Mouse (Mus musculus): ENCODE data around the gene Rnf103. TPM values are rescaled to one million over a fixed set of nuclear protein-coding genes. Genes with fewer than 3 reads are reported as not detected.
A peak's percentile ranks its signal among the peaks of the same experiment; 100 is the strongest.

Gene Rnf103
- polyA plus RNA-seq, 1 experiment from 2014 or later: 24.3 TPM

DNA sequence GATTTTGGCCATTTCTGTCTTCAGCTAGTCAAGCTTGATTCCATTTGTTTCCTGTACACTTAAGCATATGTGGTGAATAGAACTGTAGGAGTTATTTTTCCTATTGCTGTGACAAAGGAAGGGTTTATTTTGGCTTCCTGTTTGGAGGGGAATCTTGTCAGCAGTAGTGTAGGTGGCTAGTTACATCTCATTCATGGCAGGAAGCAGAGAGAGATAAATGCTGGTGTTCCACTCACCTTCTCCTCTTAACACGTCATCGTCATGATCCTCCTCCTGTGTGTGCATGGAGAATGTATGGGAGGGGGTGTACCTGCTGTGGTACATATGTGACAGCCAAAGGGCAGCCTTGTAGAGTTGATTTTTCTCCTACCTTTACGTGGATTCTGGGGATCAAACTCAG lies 6.9 kb downstream of the Rnf103 start:
- Histone ChIP-seq H3K4me3 (no peak overlapping the region), H3K36me3 (peaks cover 24% of the 10 kb centered on the region), H3K27ac (replicated peaks) (no peak overlapping the region), H3K4me2 (no peak overlapping the region), H3K4me1 (replicated peaks) (peaks cover 18% of the 10 kb centered on the region), H3K9ac (no peak overlapping the region), H3K9me3 (no peaks in the 10 kb centered on the region), H3K27me3 (no peaks in the 10 kb centered on the region)
- no peak for ATAC-seq (ENCODE audit: low read depth)
- 90% methylated on average over 3 of the region's 3 CpGs for WGBS

DNA sequence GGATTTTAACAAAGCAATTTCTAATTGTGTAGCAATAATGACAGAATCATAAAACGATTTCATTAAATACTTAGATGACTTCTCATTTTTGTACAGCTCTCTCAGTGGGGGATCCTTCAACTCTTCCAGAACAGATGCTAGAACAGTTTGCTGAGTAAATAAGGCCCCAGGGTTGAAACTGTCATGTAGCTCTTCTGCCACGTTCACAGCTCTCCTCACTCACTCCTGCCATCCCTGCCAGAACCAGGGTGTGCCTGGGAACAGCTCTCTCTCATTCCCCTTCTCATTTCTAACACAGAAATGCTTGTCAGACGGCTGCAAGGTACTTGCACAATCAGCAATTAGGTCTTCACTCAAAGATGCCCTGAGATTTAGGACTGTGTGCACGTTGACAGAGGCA lies 9.3 kb downstream of the Rnf103 start:
- peaks cover 40% of the 10 kb centered on the region for H3K36me3 ChIP-seq
- 62% methylated on average over 4 of the region's 4 CpGs for whole genome bisulfite sequencing

DNA sequence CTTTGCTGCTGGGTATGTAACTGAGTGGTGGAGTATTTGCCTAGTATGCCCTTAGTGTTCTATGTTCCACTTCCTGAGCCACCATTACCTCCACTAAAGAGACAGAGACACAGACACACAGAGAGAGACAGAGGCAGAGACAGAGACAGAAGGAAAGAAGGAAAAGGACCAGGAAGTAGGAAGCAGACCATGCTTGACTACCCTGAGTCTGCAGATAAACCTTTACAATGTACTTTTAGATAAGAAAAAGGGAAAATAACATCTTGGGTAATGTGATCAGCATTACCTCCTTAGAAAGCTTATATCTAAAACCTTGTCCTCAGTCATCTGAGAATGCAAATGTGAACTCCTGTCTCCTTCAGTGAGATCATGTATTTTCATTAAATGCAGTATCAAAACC lies 10.0 kb downstream of the Rnf103 start:
- no peak overlapping the region for H3K27ac ChIP-seq (replicated peaks)
- no peaks in the 10 kb centered on the region for H3K27me3 ChIP-seq
- peaks cover 44% of the 10 kb centered on the region for H3K36me3 ChIP-seq

More for the DNA sequence above, 9.3 kb downstream of the Rnf103 start:
- no peaks in the 10 kb centered on the region for H3K27me3 ChIP-seq
- H3K4me3 ChIP-seq: no peak overlapping the region
- no peak overlapping the region for H3K27ac ChIP-seq (replicated peaks)
- peaks cover 4% of the 10 kb centered on the region; the same call in 1 of the 2 replicates for H3K4me1 ChIP-seq (replicated peaks)
- no peaks in the 10 kb centered on the region for H3K9me3 ChIP-seq
- no peak overlapping the region for H3K4me2 ChIP-seq
- ATAC-seq (ENCODE audit: low read depth): no peak
- H3K9ac ChIP-seq: no peak overlapping the region

DNA sequence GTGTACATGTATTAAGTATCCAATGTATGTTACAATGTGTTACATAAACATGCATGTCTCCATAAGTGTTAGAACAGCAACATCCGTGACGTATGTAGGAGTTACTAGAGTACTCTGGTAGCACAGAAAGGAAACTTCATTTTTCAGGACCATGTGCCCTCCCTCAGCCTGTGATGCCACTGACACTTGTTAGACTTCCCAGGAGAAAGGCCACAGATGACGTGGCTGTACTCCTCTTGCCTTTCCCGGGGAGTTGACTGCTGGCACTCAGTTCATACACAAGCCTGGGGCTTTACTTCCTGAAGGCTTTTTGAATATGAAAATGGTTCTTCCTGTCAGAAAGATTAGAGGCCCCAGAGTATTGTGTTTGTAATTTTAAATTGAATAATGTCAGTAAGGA lies 10.4 kb downstream of the Rnf103 start:
- no peak overlapping the region for H3K4me3 ChIP-seq
- H3K27ac ChIP-seq (replicated peaks): no peak overlapping the region
- H3K9me3 ChIP-seq: no peaks in the 10 kb centered on the region
- no peak for ATAC-seq (ENCODE audit: low read depth)
- peaks cover 47% of the 10 kb centered on the region for H3K36me3 ChIP-seq
- H3K9ac ChIP-seq: no peak overlapping the region
- H3K27me3 ChIP-seq: no peaks in the 10 kb centered on the region
- H3K4me1 ChIP-seq (replicated peaks): 0 out of 2 replicates have a peak, but pooled peaks cover 4% of the 10 kb centered on the region
- 84% methylated on average over 4 of the region's 4 CpGs for WGBS
- no peak overlapping the region for H3K4me2 ChIP-seq

More for the DNA sequence above, 10.0 kb downstream of the Rnf103 start:
- no peak overlapping the region for H3K4me2 ChIP-seq
- no peak overlapping the region for H3K4me3 ChIP-seq
- ATAC-seq (ENCODE audit: low read depth): no peak
- H3K4me1 ChIP-seq (replicated peaks): peaks cover 4% of the 10 kb centered on the region; the same call in 1 of the 2 replicates
- H3K9me3 ChIP-seq: no peaks in the 10 kb centered on the region
- H3K9ac ChIP-seq: no peak overlapping the region

DNA sequence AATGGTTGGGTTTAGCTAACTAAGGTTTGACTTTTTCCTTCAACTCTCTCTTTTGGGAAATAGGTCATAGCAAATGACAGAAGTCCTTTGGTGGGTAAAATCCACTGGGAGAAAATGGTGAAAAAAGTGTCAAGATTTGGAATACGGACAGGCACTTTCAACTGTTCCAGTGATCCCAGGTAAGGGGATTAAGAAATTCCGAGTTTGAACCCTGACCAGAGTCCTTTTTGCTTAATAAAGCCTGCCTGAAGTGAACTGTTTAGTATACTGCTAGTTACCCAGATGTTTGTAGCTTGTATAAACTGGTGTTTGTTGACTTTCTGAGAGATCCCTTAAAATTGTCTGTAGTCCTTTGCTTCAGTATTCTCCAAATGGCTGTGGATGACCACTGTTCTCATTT lies 12.0 kb downstream of the Rnf103 start:
- H3K27ac ChIP-seq (replicated peaks): no peak overlapping the region
- H3K27me3 ChIP-seq: no peaks in the 10 kb centered on the region
- 0 out of 2 replicates have a peak, but pooled peaks cover 4% of the 10 kb centered on the region for H3K4me1 ChIP-seq (replicated peaks)
- 91% methylated on average over 2 of the region's 2 CpGs for WGBS
- no peak overlapping the region for H3K4me3 ChIP-seq
- no peak overlapping the region for H3K9ac ChIP-seq
- peaks cover 53% of the 10 kb centered on the region for H3K36me3 ChIP-seq
- no peaks in the 10 kb centered on the region for H3K9me3 ChIP-seq
- ATAC-seq (ENCODE audit: low read depth): no peak
- H3K4me2 ChIP-seq: no peak overlapping the region

DNA sequence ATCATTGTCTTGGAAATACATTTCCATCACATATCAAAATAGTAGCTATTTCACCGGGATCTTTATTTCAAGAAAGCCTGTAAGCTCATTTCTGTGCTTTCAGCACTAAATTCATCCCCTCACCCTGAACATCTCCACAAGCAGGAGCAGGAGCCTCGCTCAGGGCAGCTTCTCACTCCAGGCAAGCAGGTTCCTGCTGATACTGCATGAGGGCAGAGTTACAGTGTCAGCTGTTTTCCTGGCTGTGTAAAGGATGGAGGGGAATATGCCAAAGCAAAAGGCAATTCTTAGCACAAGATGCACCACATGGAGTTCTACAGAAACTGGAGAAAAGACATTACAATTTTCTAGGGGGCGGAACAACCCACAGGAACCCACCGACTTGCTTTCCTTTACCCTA lies 25.8 kb downstream of the Rnf103 start:
- Histone ChIP-seq H3K27me3 (no peaks in the 10 kb centered on the region), H3K27ac (replicated peaks) (no peak overlapping the region), H3K4me1 (replicated peaks) (no peaks in the 10 kb centered on the region), H3K36me3 (peaks cover 23% of the 10 kb centered on the region), H3K9me3 (no peaks in the 10 kb centered on the region), H3K4me2 (no peak overlapping the region), H3K4me3 (no peak overlapping the region), H3K9ac (no peak overlapping the region)
- ATAC-seq (ENCODE audit: low read depth): no peak
- WGBS: 87% methylated on average over 4 of the region's 4 CpGs

DNA sequence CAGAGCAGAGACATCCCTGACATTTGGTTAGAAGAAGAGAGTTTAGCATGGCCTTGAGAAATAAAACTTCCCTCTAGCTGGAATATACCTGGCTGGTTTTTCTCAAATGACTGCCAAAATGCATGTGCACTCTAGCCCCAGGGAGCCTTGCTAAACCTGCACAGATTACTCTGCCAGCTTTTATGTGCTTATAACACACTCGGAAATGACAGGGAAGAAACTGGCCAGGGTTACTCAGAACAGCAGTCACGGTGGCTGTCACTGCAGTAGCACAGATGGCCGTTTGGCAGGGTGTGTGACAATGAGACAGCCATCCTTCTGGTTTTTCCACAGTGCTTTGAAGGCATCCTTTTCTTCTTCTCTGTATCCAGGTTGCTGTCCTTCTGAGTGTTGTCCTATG lies 31.9 kb downstream of the Rnf103 start:
- H3K4me2 ChIP-seq: no peak overlapping the region

DNA sequence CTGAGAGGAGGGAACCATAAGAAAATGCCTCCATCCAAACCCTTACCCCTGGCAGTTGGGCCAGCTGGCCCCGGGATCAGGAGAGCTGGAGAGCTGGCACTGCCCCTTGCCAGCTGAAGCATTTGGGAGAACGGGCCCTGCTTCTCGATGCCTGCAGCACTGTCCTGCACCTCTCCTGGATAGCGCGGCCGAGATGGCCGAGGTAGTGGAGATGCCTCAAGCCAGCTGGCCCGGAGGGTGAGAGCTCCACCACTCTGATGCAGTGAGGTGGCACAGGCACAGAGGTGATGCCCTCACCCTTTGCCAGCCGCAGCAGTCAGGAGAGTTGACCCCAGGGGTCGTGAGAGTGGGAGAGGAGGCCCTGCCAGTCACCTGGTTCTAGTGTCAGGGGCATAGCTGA lies 33.4 kb downstream of the Rnf103 start:
- H3K36me3 ChIP-seq: peaks cover 11% of the 10 kb centered on the region; the same call in 1 of the 2 replicates
- no peak overlapping the region for H3K4me3 ChIP-seq
- H3K4me2 ChIP-seq: no peak overlapping the region
- WGBS: 93% methylated on average over 10 of the region's 10 CpGs
- no peak for ATAC-seq (ENCODE audit: low read depth)
- H3K27ac ChIP-seq (replicated peaks): no peak overlapping the region
- H3K9me3 ChIP-seq: no peaks in the 10 kb centered on the region
- no peak overlapping the region for H3K9ac ChIP-seq
- no peaks in the 10 kb centered on the region for H3K4me1 ChIP-seq (replicated peaks)
- no peaks in the 10 kb centered on the region for H3K27me3 ChIP-seq

More for the DNA sequence above, 31.9 kb downstream of the Rnf103 start:
- WGBS: 64% methylated on average over 3 of the region's 3 CpGs
- ATAC-seq (ENCODE audit: low read depth): no peak
- H3K9ac ChIP-seq: no peak overlapping the region
- no peak overlapping the region for H3K4me3 ChIP-seq
- H3K27me3 ChIP-seq: no peaks in the 10 kb centered on the region
- peaks cover 11% of the 10 kb centered on the region; the same call in 1 of the 2 replicates for H3K36me3 ChIP-seq
- no peak overlapping the region for H3K27ac ChIP-seq (replicated peaks)
- H3K4me1 ChIP-seq (replicated peaks): no peaks in the 10 kb centered on the region
- no peaks in the 10 kb centered on the region for H3K9me3 ChIP-seq

DNA sequence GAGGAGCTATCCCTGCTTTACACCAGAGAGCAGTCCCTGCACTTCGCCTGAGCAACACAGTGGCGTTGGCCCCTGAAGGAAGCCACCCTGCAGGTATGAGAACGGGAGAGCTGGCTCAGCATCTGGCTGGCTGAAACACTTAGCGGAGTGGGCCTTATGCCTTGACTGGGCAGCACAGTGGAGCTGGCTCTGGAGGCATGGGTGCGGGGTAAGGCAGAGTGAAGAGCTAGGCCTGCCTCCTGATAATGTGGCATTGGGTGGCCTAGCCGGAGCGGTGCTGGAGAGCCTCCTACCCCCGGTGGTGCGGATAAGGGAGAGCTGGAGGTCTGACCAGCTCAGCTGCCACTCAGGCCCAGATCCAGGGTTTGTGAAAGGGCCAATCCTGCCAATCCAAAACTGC lies 34.1 kb downstream of the Rnf103 start:
- no peak for ATAC-seq (ENCODE audit: low read depth)
- Histone ChIP-seq H3K27me3 (no peaks in the 10 kb centered on the region), H3K4me2 (no peak overlapping the region), H3K27ac (replicated peaks) (no peak overlapping the region), H3K4me1 (replicated peaks) (no peaks in the 10 kb centered on the region), H3K9me3 (no peaks in the 10 kb centered on the region), H3K4me3 (no peak overlapping the region), H3K36me3 (peaks cover 11% of the 10 kb centered on the region; the same call in 1 of the 2 replicates), H3K9ac (no peak overlapping the region)
- 84% methylated on average over 9 of the region's 9 CpGs for WGBS

DNA sequence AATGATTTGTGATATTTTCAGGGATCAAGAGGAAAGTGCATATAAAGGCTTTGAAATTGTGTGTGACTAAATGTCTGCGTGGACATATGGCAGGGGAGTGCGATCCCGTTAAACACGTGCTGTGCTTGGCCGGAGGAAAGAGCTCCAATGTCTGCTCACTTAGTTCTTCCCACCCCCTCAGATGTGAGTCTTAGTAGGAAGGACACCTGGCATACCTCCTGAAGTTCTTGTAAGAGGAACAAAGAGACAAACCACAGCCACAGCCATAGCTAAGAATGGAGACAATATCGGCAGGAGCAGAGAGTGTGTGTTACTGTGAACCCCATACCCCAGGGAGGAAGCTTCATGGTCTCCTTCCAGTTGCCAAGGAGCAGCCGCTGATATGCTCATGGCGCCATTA lies 36.5 kb downstream of the Rnf103 start:
- H3K4me2 ChIP-seq: no peak overlapping the region
- no peak overlapping the region for H3K27ac ChIP-seq (replicated peaks)
- 0 out of 2 replicates have a peak, but pooled peaks cover 5% of the 10 kb centered on the region for H3K36me3 ChIP-seq
- ATAC-seq (ENCODE audit: low read depth): no peak
- no peak overlapping the region for H3K4me3 ChIP-seq
- no peaks in the 10 kb centered on the region for H3K4me1 ChIP-seq (replicated peaks)
- H3K9me3 ChIP-seq: no peaks in the 10 kb centered on the region
- H3K9ac ChIP-seq: no peak overlapping the region
- no peaks in the 10 kb centered on the region for H3K27me3 ChIP-seq
- 83% methylated on average over 8 of the region's 8 CpGs for WGBS

DNA sequence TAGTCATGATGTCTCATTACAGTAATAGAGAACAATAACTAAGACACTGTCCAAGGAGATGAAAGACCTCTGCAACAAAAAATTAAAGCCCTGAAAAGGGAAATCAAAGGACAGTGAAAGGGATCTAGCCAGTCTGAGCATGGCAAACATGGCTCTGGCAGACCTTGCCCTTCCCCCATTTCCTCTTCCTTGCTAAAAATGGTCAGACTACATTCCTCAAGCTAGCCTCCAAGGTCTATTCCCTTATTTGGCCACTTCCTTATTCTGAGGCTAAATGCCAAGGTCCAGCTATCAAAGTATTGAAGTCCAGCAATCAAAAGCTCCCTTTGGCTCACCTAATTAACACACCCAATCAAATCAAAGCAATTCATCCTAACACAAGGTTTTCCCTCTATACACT lies 43.6 kb downstream of the Rnf103 start:
- no peak overlapping the region for H3K4me2 ChIP-seq
- no peaks in the 10 kb centered on the region for H3K4me1 ChIP-seq (replicated peaks)
- no peaks in the 10 kb centered on the region for H3K9me3 ChIP-seq
- ATAC-seq (ENCODE audit: low read depth): no peak
- no peak overlapping the region for H3K9ac ChIP-seq
- H3K27ac ChIP-seq (replicated peaks): no peak overlapping the region
- H3K27me3 ChIP-seq: no peaks in the 10 kb centered on the region; the same call in 1 of the 2 replicates
- H3K4me3 ChIP-seq: no peak overlapping the region
- H3K36me3 ChIP-seq: no peaks in the 10 kb centered on the region

DNA sequence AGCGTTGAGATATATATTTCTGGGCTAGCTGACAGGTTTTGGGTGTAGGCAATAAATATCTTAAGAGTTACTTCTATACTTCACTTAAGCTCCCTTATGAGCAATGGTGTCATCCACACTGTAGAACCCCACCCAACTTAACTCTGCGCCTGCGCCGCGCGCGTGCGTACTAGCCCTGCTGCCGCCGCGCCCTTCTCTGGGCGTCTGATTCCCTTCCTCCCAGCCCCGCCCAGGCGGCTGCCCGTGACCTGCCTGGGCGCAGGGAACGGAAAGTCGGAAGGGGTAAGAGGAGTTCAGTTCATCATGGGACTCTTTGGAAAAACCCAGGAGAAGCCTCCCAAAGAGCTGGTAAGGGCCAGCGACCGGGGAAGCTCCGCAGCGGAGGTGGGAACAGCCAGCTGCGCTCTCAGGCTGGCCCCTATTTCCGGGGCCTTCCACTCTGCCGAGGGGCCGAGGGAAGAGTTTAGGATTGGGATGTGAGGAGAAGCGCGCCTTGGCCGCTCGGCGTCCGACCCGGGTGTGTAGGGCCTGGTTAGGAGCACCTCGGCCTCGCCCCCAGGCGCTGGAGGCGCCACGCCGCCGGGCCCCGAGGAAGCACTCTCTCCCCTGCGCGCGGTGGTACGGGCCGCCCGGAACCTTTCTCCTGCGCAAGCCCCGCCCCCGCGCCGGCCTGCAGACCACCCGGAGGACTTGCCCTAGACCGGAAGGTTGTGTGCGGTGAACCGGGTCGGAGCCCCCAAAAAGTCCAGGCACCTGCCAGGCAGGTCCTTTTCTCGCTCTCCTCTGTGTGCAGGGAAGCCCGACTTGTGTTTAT lies 50.2 kb downstream of the Rnf103 start, which contains the start of gene Chmp3:
Gene Chmp3, plus strand, starts transcription at position 112 of the 814 bp plus-strand sequence.
- Histone ChIP-seq H3K9ac (peak within 1 kb of the TSS; percentile 95), H3K4me1 (replicated peaks) (peaks cover 10% of the 10 kb centered on the region), H3K4me2 (peak within 1 kb of the TSS; percentile 77), H3K27ac (replicated peaks) (peak within 1 kb of the TSS; percentile 99), H3K36me3 (no peaks in the 10 kb centered on the region; the same call in 1 of the 2 replicates), H3K9me3 (no peaks in the 10 kb centered on the region), H3K27me3 (no peaks in the 10 kb centered on the region; the same call in 1 of the 2 replicates), H3K4me3 (peak within 1 kb of the TSS; percentile 78)
- under 1% methylated on average over 59 of the region's 59 CpGs for WGBS
- peak; percentile 99 for ATAC-seq (ENCODE audit: low read depth)

All from neural tube, embryonic 13.5 days (tissue).